Mouse (Mus musculus) limb, embryonic 14.5 days (tissue): ENCODE measurements around the gene Bag1. TPM values are rescaled to one million over a fixed set of nuclear protein-coding genes. Genes with fewer than 3 reads are reported as not detected.

ENCODE experiments used
- ATAC-seq: fragments of 200-750 bp; cut with Nextera tagmentation; 2 replicates; pipeline ENCODE4 v1.8.0; 2017; ENCODE audit warnings: low read depth, moderate number of reproducible peaks, moderate TSS enrichment; ENCODE audit not compliant: low FRiP score
- DNase-seq: peaks from one replicate; pipeline ENCODE4 v3.0.0-alpha.2; 2015; ENCODE audit warnings: low spot score
- H3K27ac ChIP-seq: fragments of 300-500 bp; sonication (generic); replicated peaks from 2 replicates; pipeline ENCODE4 v1.5.1; 2014; ENCODE audit warnings: low read depth, mild to moderate bottlenecking, low read length, moderate library complexity, mixed read lengths
- H3K27me3 ChIP-seq: fragments of 300-500 bp; sonication (generic); 2 replicates; pipeline ENCODE4 v1.6.1; 2014; ENCODE audit warnings: low read length, mixed read lengths; ENCODE audit not compliant: control insufficient read depth, insufficient read depth
- H3K36me3 ChIP-seq: fragments of 300-500 bp; sonication (generic); 2 replicates; pipeline ENCODE4 v1.6.1; 2014; ENCODE audit warnings: mild to moderate bottlenecking, low read length, moderate library complexity, mixed read lengths; ENCODE audit not compliant: control insufficient read depth, insufficient read depth
- H3K4me1 ChIP-seq: fragments of 300-500 bp; sonication (generic); 2 replicates; pipeline ENCODE4 v1.6.1; 2014; ENCODE audit warnings: antibody characterized with exemption, low read length, mixed read lengths; ENCODE audit not compliant: control insufficient read depth, insufficient read depth
- H3K4me2 ChIP-seq: fragments of 300-500 bp; sonication (generic); replicated peaks from 2 replicates; pipeline ENCODE4 v1.6.1; 2014; ENCODE audit warnings: low read depth, mild to moderate bottlenecking, low read length, moderate library complexity; ENCODE audit not compliant: severe bottlenecking
- H3K4me3 ChIP-seq: fragments of 300-500 bp; sonication (generic); replicated peaks from 2 replicates; pipeline ENCODE4 v1.5.1; 2014; ENCODE audit warnings: low read length
- H3K9ac ChIP-seq: fragments of 300-500 bp; sonication (generic); 2 replicates; pipeline ENCODE4 v1.6.1; 2014; ENCODE audit warnings: mild to moderate bottlenecking, low read depth, low read length, moderate library complexity; ENCODE audit not compliant: severe bottlenecking
- H3K9me3 ChIP-seq: fragments of 300-500 bp; sonication (generic); 2 replicates; pipeline ENCODE4 v1.6.1; 2016; ENCODE audit warnings: low read length; ENCODE audit not compliant: control insufficient read depth
- POLR2A ChIP-seq: fragments of 200-500 bp; IDR thresholded peaks from 2 replicates; pipeline ENCODE4 v1.8.0; 2012; ENCODE audit warnings: inconsistent platforms, mild to moderate bottlenecking, moderate library complexity, borderline replicate concordance; ENCODE audit not compliant: insufficient read depth, insufficient read length; ENCODE audit errors: extremely low read depth
- WGBS: fragments of 180-500 bp; shearing (Covaris S2); extraction: QIAGEN DNeasy Blood & Tissue Kit; methylation state at CpG from one replicate; pipeline ENCODE4 v1.1.7; 2014; 5-methylcytosine and 5-hydroxymethylcytosine counted together
- polyA plus RNA-seq, 2 experiments: library from polyadenylated mRNA; depleted of rRNA in 1 of 2; stranded (reverse) in 1 of 2; unstranded in 1 of 2; fragments of >200 nt; fragmentation: Nextera tagmentation in 1 of 2; extraction: Ambion mirVana in 1 of 2; gene quantifications; 2 replicates each; pipeline versions ENCODE4 v1.2.1 to v1.2.3; 2012 to 2014

The Bag1 gene
- polyA plus RNA-seq, 2 experiments: 109 to 252 TPM

DNA sequence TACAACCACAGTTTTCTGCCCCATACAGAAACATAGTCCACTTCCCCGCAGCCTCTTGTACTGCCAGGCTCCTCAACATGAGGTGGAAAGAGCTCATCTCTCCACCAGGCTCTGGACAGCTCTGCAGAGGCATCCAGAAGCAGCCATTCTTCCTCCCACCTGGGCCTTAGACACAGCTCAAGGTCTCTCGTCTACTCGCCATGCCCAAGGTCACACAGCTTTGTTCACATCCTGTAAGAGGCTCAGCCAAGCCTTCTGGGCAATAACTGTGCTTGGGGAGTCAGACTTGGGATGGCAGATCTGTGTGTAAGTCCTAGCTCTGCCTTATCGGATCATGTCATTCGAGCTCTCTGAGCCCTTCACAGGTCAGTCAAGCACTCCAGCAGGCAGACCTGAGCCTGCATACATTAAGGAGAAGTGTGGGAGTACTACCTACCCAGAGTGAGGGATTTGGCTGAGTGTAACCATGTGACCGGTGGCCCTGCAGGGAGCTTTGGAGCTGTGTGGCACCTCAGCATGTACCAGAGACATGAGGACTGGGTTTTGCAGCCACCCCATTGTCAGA, 24.9 kb downstream of the Bag1 start:
- no peak overlapping the region for H3K4me2 ChIP-seq
- H3K27ac ChIP-seq: no peak overlapping the region
- H3K36me3 ChIP-seq: no peaks in the 10 kb centered on the region
- ATAC-seq (no peak), DNase-seq (no peak)
- H3K9me3 ChIP-seq: no peaks in the 10 kb centered on the region
- TF ChIP-seq POLR2A: no peak
- no peaks in the 10 kb centered on the region for H3K4me1 ChIP-seq
- no peak overlapping the region for H3K4me3 ChIP-seq
- no peaks in the 10 kb centered on the region for H3K27me3 ChIP-seq
- WGBS: 78% methylated on average over 6 of the region's 6 CpGs
- H3K9ac ChIP-seq: no peak overlapping the region

DNA sequence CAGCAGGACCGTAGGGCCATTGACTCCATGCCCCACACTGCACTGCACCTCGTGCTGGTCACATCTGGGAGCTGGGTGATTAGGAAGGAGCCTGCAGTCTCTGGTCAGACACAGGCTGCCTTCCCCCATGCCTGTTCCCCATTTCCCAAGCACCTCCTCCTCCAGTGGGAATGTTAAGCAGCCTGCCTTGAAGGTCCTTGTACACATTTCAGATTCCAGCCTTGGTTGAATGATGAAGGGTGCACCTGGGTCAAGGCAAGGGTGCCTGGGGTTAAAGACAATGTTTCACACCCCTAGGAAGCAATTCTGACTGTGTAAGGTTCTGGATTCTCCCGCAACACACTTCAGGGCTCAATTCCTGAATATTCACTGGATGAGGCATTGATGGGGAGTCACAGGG, 26.8 kb downstream of the Bag1 start:
- no peaks in the 10 kb centered on the region for H3K4me1 ChIP-seq
- ATAC-seq: no peak
- no peak for TF ChIP-seq POLR2A
- H3K27ac ChIP-seq: no peak overlapping the region
- no peak overlapping the region for H3K9ac ChIP-seq
- WGBS: 63% methylated on average over 3 of the region's 3 CpGs
- no peaks in the 10 kb centered on the region for H3K9me3 ChIP-seq
- H3K27me3 ChIP-seq: no peaks in the 10 kb centered on the region
- no peak for DNase-seq
- no peak overlapping the region for H3K4me3 ChIP-seq
- no peaks in the 10 kb centered on the region for H3K36me3 ChIP-seq
- H3K4me2 ChIP-seq: no peak overlapping the region

GRCm38 (mm10) chr4:40920576-40920975, 27.5 kb downstream of the Bag1 start:
- Histone ChIP-seq H3K9ac (no peak overlapping the region), H3K4me1 (no peaks in the 10 kb centered on the region), H3K27ac (no peak overlapping the region), H3K4me2 (no peak overlapping the region), H3K27me3 (no peaks in the 10 kb centered on the region), H3K9me3 (no peaks in the 10 kb centered on the region), H3K36me3 (no peaks in the 10 kb centered on the region), H3K4me3 (no peak overlapping the region)
- 89% methylated on average over 2 of the region's 2 CpGs for WGBS
- ATAC-seq (no peak), DNase-seq (no peak)
- no peak for TF ChIP-seq POLR2A

DNA sequence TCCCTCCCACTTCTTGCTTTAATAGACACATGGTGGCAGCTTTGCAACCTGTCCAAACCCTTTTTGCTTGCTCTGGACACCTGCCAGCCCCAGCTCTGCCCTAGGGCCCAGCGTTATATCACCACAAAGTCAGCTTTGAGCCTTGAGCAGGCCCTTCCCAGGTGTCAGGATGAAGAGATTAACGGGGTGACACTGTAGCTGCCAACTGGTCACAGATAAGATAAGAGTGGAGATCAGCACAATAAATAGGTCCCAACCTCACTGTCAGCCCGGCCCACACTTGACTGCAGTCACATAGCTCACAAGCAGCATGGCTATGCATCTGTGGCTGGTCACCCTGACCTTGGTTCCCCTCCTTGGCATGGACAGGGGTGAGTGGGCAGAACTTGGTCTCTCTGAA, 28.3 kb downstream of the Bag1 start, which contains the start of gene Spink4:
Gene Spink4, plus strand, starts transcription at position 268 of the 400 bp plus-strand sequence.
- no peak for DNase-seq
- H3K4me3 ChIP-seq: no peak within 1 kb of the TSS
- WGBS: 31% methylated on average over 3 of the region's 3 CpGs
- no peak within 1 kb of the TSS for H3K27ac ChIP-seq
- no peak within 1 kb of the TSS for H3K4me2 ChIP-seq
- H3K9ac ChIP-seq: no peak within 1 kb of the TSS
- TF ChIP-seq POLR2A: no peak
- H3K36me3 ChIP-seq: no peaks in the 10 kb centered on the region
- no peaks in the 10 kb centered on the region for H3K9me3 ChIP-seq
- no peaks in the 10 kb centered on the region for H3K27me3 ChIP-seq
- H3K4me1 ChIP-seq: no peaks in the 10 kb centered on the region
- no peak for ATAC-seq

- Histone ChIP-seq H3K9me3 (no peaks in the 10 kb centered on the region), H3K4me3 (no peak overlapping the region), H3K9ac (no peak overlapping the region), H3K4me1 (no peaks in the 10 kb centered on the region), H3K27me3 (no peaks in the 10 kb centered on the region), H3K4me2 (no peak overlapping the region), H3K27ac (no peak overlapping the region), H3K36me3 (no peaks in the 10 kb centered on the region)
- ATAC-seq (no peak), DNase-seq (no peak)
- WGBS: 88% methylated on average over 7 of the region's 7 CpGs
- no peak for TF ChIP-seq POLR2A
Measured at GRCm38 (mm10) chr4:40916592-40917155, 31.4 kb downstream of the Bag1 start.
